Mouse (Mus musculus) adrenal gland, postnatal 36 days (tissue): ENCODE results near the gene Bach2. TPM values are rescaled to one million over a fixed set of nuclear protein-coding genes. Genes with fewer than 3 reads are reported as not detected.

Source experiments
- DNase-seq, 2 experiments: peaks; one replicate each; pipeline ENCODE4 v3.0.0; 2021; ENCODE audit warnings: mixed read lengths in 1 of 2
- total RNA-seq, 2 experiments: library from RNA; stranded (reverse); gene quantifications; 2 replicates each; pipeline ENCODE4 v1.2.3; 2021

The Bach2 gene
- total RNA-seq, 2 experiments from 2014 or later = 3.5 to 5.4 TPM

DNA sequence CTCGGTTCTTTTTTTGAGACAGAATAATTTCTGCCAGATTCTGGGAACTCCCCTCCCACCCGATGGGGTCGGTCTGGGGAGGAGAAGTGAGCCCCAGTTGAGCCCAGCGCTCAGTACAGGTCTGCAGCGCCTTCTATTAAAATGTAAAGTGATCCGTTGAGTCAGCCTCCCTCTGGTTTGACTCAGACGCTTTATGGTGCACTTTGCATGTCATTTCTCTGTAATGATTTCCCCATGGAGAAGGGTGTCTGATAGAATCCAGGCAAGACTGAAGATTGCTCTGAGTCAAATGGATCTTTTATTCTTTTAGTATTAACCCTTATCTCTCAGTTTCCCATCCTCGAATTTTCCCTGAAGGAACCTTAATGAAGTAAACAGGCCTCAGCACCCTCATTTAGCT lies 244.3 kb downstream of the Bach2 start:
- DNase-seq = no peak

DNA sequence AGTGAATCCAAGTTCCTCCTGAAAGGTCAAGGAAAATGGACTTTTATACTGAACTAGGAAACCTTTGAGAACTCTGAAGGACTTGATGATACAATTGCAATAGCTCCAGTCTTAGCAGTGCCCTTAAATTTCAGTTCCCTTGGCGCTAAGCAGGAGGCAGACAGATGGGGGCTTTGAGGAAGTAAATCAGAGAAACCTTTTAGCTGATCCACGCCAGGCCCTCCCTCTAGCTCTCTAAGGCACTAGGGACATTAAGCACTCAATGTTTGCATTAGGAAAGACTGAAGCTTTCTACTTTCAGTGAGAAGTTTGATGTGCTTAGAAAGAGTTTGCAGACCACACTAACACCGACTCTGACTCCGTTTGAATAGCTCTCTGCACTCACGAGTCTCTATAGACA lies 247.2 kb downstream of the Bach2 start:
- DNase-seq = no peak

DNA sequence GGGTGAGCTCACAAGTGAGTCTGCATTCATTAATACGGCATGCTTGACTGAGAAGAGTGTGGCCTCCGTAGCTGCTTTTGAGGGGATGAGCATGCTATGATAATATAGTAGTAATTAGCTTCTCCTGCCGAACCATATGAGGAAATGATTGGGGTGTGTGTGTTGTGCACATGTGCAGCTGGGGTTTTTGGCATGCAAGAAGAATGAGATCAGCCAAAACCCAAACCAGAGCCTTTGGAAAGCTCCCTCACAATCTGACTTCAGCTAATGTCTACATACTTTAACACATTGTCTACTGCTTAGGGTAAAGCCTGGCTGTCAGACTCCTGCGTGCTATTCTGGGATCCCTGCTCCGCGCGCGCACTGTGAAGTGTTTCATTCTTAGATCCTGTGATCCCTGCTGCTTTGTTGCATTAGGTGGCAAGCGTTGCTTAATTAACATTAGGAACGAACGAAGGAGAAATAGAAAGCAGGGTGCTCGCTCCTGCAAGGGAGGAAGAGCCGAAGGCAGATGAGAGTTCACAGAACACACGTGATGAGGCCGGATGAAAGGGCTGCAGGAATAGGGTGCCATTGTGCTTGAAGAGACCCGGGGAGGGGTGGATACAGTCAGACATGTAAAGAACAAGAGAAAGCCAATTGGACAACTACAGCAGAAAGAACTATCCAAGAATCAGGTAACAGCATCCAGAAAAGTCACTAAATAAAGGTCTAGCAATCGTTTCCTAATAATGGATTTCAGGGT lies 248.2 kb downstream of the Bach2 start:
- DNase-seq = no peak

- no peak for DNase-seq
These were observed 250.6 kb downstream of the Bach2 start for GRCm38 (mm10) chr4:32489186-32489585.

- DNase-seq = no peak
These were observed 252.6 kb downstream of the Bach2 start for GRCm38 (mm10) chr4:32491176-32491575.

- no peak for DNase-seq
These were observed 254.2 kb downstream of the Bach2 start for GRCm38 (mm10) chr4:32492834-32493233.

DNA sequence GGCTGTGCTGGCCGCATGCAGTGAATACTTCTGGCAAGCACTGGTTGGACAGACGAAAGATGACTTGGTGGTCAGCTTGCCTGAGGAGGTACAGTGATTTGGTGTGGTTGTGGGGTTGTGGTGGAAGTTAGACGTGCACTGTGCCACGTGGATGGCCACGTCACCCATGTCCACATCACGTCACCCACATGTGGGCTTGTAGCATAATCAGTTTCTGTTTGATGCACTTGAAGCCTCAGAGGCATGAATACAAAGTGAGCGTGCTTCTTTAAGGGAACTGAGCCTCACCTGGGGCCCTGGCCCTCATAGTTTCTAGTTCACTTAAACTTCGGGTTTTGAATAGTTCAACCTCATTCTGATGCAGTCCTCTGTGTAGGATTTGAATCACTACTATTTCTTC lies 263.2 kb downstream of the Bach2 start:
- DNase-seq = no peak

DNA sequence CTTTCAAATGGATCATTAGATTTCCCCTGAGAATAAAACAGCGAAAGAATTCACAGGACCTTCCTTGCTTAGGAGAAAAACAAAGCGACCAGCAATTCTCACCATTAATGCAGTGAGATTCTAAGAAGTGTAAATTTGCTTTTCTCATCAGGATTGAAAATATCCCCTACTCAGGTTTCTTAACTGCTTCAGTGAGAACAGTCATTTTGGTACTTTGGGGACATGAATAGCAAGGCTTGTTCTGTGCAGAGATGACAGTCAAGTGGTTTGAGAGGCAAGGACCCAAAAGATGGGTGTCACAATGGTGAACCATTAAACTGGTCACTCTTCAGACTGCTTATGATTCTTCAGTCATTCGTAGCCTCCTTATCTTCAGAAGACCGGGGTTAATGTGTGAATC lies 263.6 kb downstream of the Bach2 start:
- no peak for DNase-seq

- DNase-seq = no peak
These were observed 265.6 kb downstream of the Bach2 start for GRCm38 (mm10) chr4:32504236-32504635.

GRCm38 (mm10) chr4:32506306-32506808 lies 267.8 kb downstream of the Bach2 start:
- DNase-seq = no peak

DNA sequence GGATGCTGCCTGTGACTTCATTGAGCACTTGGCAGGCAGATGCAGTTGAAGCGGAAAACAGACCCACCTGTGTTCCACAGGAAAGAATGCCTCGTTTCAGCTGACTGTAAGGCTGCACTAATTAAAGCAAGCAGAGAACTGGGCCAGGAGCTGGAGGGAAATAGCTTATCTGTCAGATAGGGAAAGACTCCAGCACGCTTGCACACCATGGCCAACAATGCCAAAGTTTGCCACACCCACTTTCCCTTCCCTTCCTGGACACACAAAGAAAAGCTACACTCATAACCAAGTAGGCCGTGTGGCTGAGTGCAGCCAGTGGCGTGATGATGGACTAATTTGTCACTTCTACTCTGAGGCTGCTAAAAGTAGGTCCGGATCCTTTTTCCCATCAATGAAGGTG lies 268.4 kb downstream of the Bach2 start:
- peak in 1 of 2 experiments; percentile 7 for DNase-seq

DNA sequence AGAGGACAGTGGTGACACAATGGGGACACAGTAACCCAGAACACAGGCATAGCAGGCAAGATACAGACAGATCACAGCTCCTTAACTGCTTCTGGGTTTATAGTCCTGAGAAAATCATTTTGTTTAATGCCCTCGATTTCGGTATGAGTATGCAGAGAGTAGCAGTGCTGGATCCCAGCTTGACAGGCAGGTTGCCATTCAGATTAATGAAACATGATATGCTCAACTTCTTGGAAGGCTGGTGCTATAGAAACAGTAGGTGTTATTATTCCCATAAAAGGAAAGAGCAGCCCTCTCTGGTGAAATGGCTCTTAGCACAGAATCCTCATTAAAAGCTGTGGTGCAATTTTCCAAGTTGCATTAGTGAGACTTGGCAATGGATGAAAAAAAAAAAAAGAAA lies 270.0 kb downstream of the Bach2 start:
- no peak for DNase-seq

- DNase-seq = no peak
These were observed 270.4 kb downstream of the Bach2 start for GRCm38 (mm10) chr4:32508996-32509395.

GRCm38 (mm10) chr4:32509832-32510612 lies 271.4 kb downstream of the Bach2 start:
- peak in 1 of 2 experiments; percentile 11 for DNase-seq

GRCm38 (mm10) chr4:32510940-32511339 lies 272.3 kb downstream of the Bach2 start:
- peak in 1 of 2 experiments; percentile 19 for DNase-seq

DNA sequence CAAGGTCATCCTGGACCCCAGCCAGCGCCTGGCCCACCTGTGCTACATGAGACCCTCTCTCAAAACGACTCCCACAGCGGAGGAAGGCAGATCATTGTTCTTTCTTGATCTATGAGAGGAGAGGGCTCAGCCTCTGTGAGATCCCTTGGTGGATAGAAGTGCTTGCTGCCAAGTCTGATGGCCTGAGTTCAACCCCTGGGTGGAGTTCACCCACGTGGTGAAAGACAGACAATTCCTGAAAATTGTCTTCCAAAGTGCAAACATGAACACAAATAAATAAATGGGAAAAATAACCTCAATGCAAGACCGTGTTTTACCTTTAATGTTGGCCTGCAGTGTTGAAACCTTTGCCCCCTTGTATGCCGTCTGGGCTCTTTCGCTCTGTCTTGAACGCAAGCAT lies 277.5 kb downstream of the Bach2 start:
- no peak for DNase-seq

DNA sequence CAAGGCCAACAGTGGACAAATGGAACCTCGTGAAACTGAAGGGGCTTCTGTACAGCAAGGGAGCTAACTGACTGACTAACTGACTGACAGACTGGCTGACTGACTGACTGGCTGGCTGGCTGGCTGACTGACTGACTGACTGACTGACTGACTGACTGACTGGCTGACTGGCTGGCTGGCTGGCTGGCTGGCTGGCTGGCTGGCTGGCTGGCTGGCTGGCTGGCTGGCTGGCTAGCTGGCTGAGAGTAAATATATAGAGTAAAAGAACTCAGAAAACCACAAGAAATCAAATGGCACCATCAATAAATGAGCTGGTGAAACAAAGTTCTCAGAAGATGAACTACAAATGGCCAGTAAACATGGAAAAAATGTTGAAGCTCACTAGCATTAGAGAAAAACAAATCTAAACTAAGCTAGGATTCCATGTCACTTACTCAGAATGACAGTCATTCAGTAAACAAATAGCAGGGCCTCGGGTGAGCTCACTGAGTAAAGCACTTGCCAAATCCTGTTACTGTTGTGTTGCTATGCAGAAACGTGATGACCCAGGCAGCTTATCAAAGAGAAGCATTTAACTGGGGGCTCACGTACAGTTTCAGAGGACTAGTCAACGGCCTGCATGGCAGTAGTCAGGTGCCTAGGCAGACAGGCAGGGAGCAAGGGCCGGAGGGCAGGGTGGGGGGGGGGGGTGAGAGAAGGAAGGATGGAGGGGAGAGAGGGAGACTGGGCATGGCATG lies 280.4 kb downstream of the Bach2 start:
- DNase-seq = peak in 1 of 2 experiments; percentile 9

GRCm38 (mm10) chr4:32520628-32521360 lies 282.2 kb downstream of the Bach2 start:
- DNase-seq = peak in 1 of 2 experiments; percentile 25

GRCm38 (mm10) chr4:32521361-32521740 lies 282.7 kb downstream of the Bach2 start:
- DNase-seq = no peak

DNA sequence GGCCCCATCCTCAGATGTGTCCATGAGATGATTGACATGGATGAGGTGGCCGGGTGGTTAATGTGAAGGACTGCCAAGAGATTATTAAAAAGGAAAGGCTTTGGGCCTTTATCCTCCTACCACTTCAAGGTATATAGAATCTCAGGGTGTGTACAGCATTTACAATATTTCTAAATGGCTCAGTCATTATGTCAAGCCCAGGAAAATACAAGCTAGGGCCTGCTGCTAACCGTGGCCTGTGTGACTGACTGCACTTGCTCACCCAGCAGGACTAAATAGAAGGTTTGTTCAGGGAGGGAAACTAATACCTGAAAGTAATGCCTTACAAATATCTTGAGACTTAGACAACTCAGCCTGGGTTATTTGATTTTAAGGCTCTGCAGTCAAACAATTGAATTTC lies 283.4 kb downstream of the Bach2 start:
- DNase-seq = no peak

- DNase-seq = no peak
These were observed 285.7 kb downstream of the Bach2 start for GRCm38 (mm10) chr4:32524282-32524681.

DNA sequence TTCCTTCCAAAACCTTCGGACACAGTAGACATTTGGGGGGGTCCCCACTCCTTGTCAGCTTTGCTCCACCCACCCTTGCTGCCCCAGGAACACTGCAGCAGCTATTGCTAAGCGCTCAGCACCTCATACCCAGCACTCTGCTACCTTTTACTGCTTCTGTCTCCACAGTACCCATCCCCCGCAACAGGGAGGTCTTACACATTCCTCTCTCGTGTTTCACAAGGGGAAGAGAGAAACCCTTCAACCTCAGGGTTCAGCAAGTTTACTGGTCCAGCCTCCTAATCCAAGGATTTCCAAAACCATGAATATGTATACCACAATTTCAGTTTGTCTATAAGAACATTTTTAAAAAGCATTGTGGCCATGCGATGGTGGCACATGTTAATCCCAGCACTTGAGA lies 286.4 kb downstream of the Bach2 start:
- no peak for DNase-seq
